In the genomic region with DNA sequence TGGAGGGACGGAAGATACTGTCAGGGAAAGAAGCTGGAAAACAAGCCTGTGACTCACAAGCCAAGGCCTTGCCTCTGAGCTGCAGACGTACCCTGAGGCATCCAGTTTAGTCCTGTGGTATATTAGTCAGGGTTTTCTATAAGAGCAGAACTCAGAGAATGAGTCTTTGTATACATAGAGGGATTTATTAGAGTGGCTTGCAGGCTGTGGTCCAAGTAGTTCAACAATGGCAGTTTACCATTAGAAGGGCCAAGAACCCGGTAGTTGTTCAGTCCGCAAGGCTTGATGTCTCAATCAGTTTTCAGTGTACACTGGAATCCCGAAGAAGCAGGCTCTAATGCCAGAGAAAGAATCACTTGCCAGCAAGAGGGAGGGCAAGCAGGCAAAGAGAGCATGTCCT, we compare ENCODE assay signal across 17 mouse cellular contexts.
DNase-seq lines count a peak whose midpoint lies in the region; ATAC-seq lines count a peak whose summit lies in the region.
"Had no signal": no experiment of that assay in that cellular context is flagged by ENCODE, and none has a peak within 500 bp of the region (broad histone marks: within the 10 kb centered on the region; RNA-seq: fewer than 3 reads in every experiment).

No protein-coding gene starts in this region.

- ATAC-seq in embryonic facial prominence, embryonic 13.5 days (ENCODE audit: insufficient number of reproducible peaks, insufficient read depth, low FRiP score, low TSS enrichment, low read depth): no peak
- ATAC-seq in limb, embryonic 15.5 days (ENCODE audit: insufficient number of reproducible peaks, low FRiP score, low TSS enrichment, low read depth): no peak
- no peak for ATAC-seq in erythroblast, adult 5-6 weeks (replicated peaks; ENCODE audit: low FRiP score, poor library complexity, severe bottlenecking)
- no peak for ATAC-seq in monocyte, adult 5-6 weeks (replicated peaks; ENCODE audit: insufficient number of reproducible peaks, low FRiP score, low TSS enrichment, poor library complexity, severe bottlenecking)
- ATAC-seq: CD4-positive, CD25-positive, alpha-beta regulatory T cell, adult 4 months; inflammation-experienced regulatory T-cells, adult 6 months; midbrain, embryonic 16.5 days had no signal

- H3K4me1 ChIP-seq in embryonic facial prominence, embryonic 13.5 days: peaks cover 18% of the 10 kb centered on the region; the same call in 1 of the 2 replicates
- peaks cover 17% of the 10 kb centered on the region for H3K4me1 ChIP-seq in embryonic facial prominence, embryonic 10.5 days
- H3K4me1 ChIP-seq in limb, embryonic 15.5 days: peaks cover 23% of the 10 kb centered on the region

- 0 out of 2 replicates have a peak overlapping the region, but pooled peaks have one; percentile 4 for H3K27ac ChIP-seq in embryonic facial prominence, embryonic 13.5 days
- H3K27ac ChIP-seq in embryonic facial prominence, embryonic 10.5 days (replicated peaks): no peak overlapping the region
- peak overlapping the region; percentile 30 for H3K27ac ChIP-seq in limb, embryonic 15.5 days
- H3K27ac ChIP-seq: forebrain, embryonic 10.5 days; kidney, postnatal 0 days; neural tube, embryonic 12.5 days had no signal

- H3K9ac ChIP-seq in embryonic facial prominence, embryonic 13.5 days: no peak overlapping the region
- H3K9ac ChIP-seq in limb, embryonic 15.5 days: no peak overlapping the region
- H3K9ac ChIP-seq: neural tube, embryonic 12.5 days had no signal

- no peaks in the 10 kb centered on the region for H3K9me3 ChIP-seq in embryonic facial prominence, embryonic 13.5 days
- peaks cover 3% of the 10 kb centered on the region; the same call in 1 of the 2 replicates for H3K9me3 ChIP-seq in embryonic facial prominence, embryonic 10.5 days
- peaks cover 4% of the 10 kb centered on the region; the same call in 1 of the 2 replicates for H3K9me3 ChIP-seq in limb, embryonic 15.5 days
- H3K9me3 ChIP-seq: forebrain, embryonic 10.5 days; neural tube, embryonic 12.5 days had no signal

- H3K4me3 ChIP-seq in embryonic facial prominence, embryonic 13.5 days: no peak overlapping the region
- no peak overlapping the region for H3K4me3 ChIP-seq in embryonic facial prominence, embryonic 10.5 days
- no peak overlapping the region for H3K4me3 ChIP-seq in limb, embryonic 15.5 days
- H3K4me3 ChIP-seq: forebrain, embryonic 10.5 days; neural tube, embryonic 12.5 days had no signal

- no peaks in the 10 kb centered on the region for H3K36me3 ChIP-seq in embryonic facial prominence, embryonic 13.5 days
- no peaks in the 10 kb centered on the region for H3K36me3 ChIP-seq in embryonic facial prominence, embryonic 10.5 days (replicated peaks)
- 0 out of 2 replicates have a peak, but pooled peaks cover 6% of the 10 kb centered on the region for H3K36me3 ChIP-seq in limb, embryonic 15.5 days
- H3K36me3 ChIP-seq: forebrain, embryonic 10.5 days; neural tube, embryonic 12.5 days had no signal

- 61% methylated on average over 5 of the region's 5 CpGs for WGBS in embryonic facial prominence, embryonic 13.5 days
- WGBS in embryonic facial prominence, embryonic 10.5 days: 78% methylated on average over 5 of the region's 5 CpGs
- 66% methylated on average over 5 of the region's 5 CpGs for WGBS in limb, embryonic 15.5 days

- no peaks in the 10 kb centered on the region for H3K27me3 ChIP-seq in embryonic facial prominence, embryonic 13.5 days
- H3K27me3 ChIP-seq in embryonic facial prominence, embryonic 10.5 days (replicated peaks; ENCODE audit: low read depth, poor library complexity, severe bottlenecking): no peaks in the 10 kb centered on the region
- no peaks in the 10 kb centered on the region for H3K27me3 ChIP-seq in limb, embryonic 15.5 days
- H3K27me3 ChIP-seq: neural tube, embryonic 12.5 days had no signal

- no peak for DNase-seq in embryonic facial prominence, embryonic 10.5 days (ENCODE audit: low spot score)
- DNase-seq in 3134 (ENCODE audit: extremely low read depth, insufficient read length, low spot score): peak; percentile 73
- DNase-seq in NIH3T3 (ENCODE audit: low read depth): peak; percentile 96
- DNase-seq: cerebellum, adult 9-10 months; gastrocnemius, postnatal 36 days; layer of hippocampus, adult 9-11 months; lung, adult 2 months had no signal

- H3K4me2 ChIP-seq in embryonic facial prominence, embryonic 13.5 days: no peak overlapping the region
- H3K4me2 ChIP-seq in limb, embryonic 15.5 days: no peak overlapping the region
- H3K4me2 ChIP-seq: neural tube, embryonic 12.5 days had no signal
